Mouse (Mus musculus) thymus, postnatal 0 days (tissue): Measurements from ENCODE around the gene Mios. TPM values are rescaled to one million over a fixed set of nuclear protein-coding genes. Genes with fewer than 3 reads are reported as not detected.
A peak's percentile ranks its signal among the peaks of the same experiment; 100 is the strongest.

Source experiments
- DNase-seq: peaks from one replicate; pipeline ENCODE4 v3.0.0-alpha.2; 2015; ENCODE audit warnings: low spot score
- polyA plus RNA-seq: library from polyadenylated mRNA; unstranded; fragments of >200 nt; fragmentation: Nextera tagmentation; extraction: Ambion mirVana; gene quantifications from 2 replicates; pipeline ENCODE4 v1.2.1, GENCODE M21; 2015

The Mios gene
- polyA plus RNA-seq, 1 experiment from 2014 or later, result 29.6 TPM

DNA sequence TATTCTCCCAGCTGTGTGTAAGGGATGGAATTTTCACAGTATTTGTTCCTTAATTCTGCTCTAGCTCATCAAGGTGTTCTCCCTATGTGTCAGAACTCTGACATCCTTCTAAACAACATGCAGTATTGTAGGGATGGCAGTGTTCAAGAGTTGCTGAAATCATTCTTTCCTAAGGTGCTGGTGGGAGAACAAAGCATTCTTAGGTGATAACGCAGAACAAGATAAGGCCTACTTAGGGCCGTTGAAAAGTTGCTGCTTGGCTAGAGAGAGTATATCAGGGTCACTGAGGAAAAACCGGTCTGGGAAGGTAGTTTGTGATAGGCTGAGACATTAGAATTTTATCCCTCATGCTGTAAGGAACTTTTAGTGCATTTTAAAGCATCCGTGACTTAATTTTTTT lies 67.4 kb downstream of the Mios start:
- no peak for DNase-seq

DNA sequence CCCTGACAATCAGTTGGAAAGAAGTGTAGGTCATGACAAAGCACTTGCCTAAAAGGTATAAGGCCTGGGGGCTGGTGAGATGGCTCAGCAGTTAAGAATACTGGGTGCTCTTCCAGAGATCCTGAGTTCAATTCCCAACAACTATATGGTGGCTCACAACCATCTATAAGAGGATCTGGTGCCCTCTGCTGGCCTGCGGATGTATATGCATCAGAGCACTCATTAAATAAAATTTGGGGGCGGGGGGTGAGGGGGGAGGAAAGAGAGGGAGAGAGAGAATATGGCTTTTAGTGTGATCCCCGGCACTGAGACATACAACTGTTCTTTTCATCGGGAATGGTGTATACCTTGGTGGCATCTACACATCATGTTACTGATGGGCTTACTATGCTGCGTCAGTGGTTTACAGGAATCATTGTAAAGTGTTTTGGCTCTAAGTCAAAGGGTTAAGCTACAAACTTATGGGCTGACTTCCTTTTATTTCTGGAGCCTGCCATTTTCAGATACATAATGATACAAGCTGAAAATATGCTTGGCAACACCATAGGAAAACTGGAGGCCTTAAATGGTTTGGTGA lies 69.5 kb downstream of the Mios start:
- DNase-seq, result peak; percentile 31

DNA sequence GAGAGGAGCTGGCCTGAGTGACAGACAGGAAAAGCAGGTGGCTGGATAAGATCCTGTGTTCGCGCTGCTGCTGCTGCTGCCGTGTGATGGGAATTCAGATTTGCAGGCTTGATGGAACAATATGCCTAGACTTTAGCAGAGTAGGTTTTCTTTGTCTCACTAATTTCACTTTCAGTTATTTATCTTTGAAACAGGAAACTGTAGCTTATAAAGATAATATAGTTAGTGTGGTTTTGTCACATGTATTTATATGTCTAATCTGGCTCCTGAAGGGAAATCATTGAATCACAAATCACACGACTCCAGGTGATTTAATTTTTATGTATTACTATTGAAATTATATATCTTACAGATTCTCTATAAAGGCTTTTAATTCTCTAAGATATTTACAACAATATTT lies 74.2 kb downstream of the Mios start:
- DNase-seq, result no peak

DNA sequence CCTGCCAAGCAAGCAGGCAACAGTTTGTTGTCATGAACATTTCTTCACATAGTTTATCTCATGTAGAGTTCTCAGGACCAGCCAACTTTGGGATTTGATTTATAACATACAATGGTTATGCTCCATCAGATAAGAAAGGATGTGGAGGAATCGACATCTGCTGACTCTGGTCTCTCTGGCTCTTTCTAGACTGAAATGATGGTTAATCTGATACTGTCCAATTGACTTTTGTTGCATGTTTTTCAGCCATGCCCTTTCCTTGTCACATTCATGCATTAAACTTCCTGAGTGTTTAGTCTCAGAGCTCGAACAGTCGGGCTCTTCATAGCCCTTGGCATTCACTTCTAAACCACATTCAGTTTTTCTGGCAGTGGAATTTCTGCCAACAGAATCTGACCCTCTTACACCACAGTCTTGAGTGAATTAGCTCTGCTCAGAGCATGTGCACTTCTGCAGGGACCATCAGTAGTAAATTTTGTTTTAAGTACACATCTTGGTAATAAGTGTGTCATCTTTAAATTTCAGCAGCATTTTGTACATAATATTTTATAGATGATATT lies 76.5 kb downstream of the Mios start:
- DNase-seq, result no peak

Other genes with a start within 250 kb of the Mios start
- gene Col28a1, start 16.6 kb upstream of the Mios start, polyA plus RNA-seq, result 0.03 TPM in 1 of 2 replicates, not detected in the other
- gene Rpa3, start 50.0 kb downstream of the Mios start, polyA plus RNA-seq, result 318 and 330 TPM in 2 replicates
- 22.8 and 23.8 TPM in 2 replicates for gene Umad1, start 50.1 kb downstream of the Mios start, polyA plus RNA-seq
- gene Gm45062, start 50.2 kb downstream of the Mios start, polyA plus RNA-seq, result 27.6 and 29.5 TPM in 2 replicates